Mouse (Mus musculus): ENCODE measurements around the gene Pde7b.

GRCm38 (mm10) chr10:20595107-20595810, 129.6 kb downstream of the Pde7b start:
- TF ChIP-seq CTCF (IDR thresholded peaks at IDR 0.05; ENCODE audit: insufficient read depth, low read length) (no peak), POLR2A (IDR thresholded peaks at IDR 0.05; ENCODE audit: borderline replicate concordance, extremely low read depth, low read depth, low read length) (no peak)

Data from lung, adult 2 months (tissue).